Mouse (Mus musculus): Measurements from ENCODE around the gene Plin1.

GRCm38 (mm10) chr7:79749511-79749910 is 16.8 kb upstream of the Plin1 start:
- TF ChIP-seq EP300 (IDR thresholded peaks at IDR 0.05; ENCODE audit: low read depth) (no peak), CTCF (IDR thresholded peaks at IDR 0.05; ENCODE audit: low read depth) (no peak)
